Mouse (Mus musculus) heart, adult 11 months (tissue): ENCODE results near the gene Card14.

Source experiments
- DNase-seq: peaks from one replicate; pipeline ENCODE4 v3.0.0; 2022

Gene Card14

GRCm38 (mm10) chr11:119304904-119305712, 2.5 kb upstream of the Card14 start:
- no peak for DNase-seq

- DNase-seq = peak; percentile 87
These were observed 558 bp upstream of the Card14 start for GRCm38 (mm10) chr11:119306762-119307657.

GRCm38 (mm10) chr11:119307916-119308315, 348 bp downstream of the Card14 start:
- no peak for DNase-seq

- DNase-seq = no peak
These were observed 3.1 kb downstream of the Card14 start for GRCm38 (mm10) chr11:119310621-119311020.

GRCm38 (mm10) chr11:119314252-119314936, 6.8 kb downstream of the Card14 start:
- no peak for DNase-seq

GRCm38 (mm10) chr11:119316720-119317119, 9.2 kb downstream of the Card14 start:
- peak; percentile 97 for DNase-seq

- no peak for DNase-seq
These were observed 15.0 kb downstream of the Card14 start for GRCm38 (mm10) chr11:119322521-119322920.

- DNase-seq = no peak
These were observed 17.5 kb downstream of the Card14 start for GRCm38 (mm10) chr11:119325068-119325467.

GRCm38 (mm10) chr11:119330592-119330991, 23.0 kb downstream of the Card14 start:
- DNase-seq = no peak

- no peak for DNase-seq
These were observed 24.4 kb downstream of the Card14 start for GRCm38 (mm10) chr11:119331970-119332369.

GRCm38 (mm10) chr11:119338271-119339059, 30.9 kb downstream of the Card14 start:
- no peak for DNase-seq

GRCm38 (mm10) chr11:119339179-119339578, 31.6 kb downstream of the Card14 start:
- DNase-seq = no peak

- no peak for DNase-seq
These were observed 32.1 kb downstream of the Card14 start for GRCm38 (mm10) chr11:119339637-119340036.

GRCm38 (mm10) chr11:119344178-119344577, 36.6 kb downstream of the Card14 start:
- peak; percentile 95 for DNase-seq

GRCm38 (mm10) chr11:119344865-119345264, 37.3 kb downstream of the Card14 start:
- no peak for DNase-seq

GRCm38 (mm10) chr11:119347125-119347524, 39.6 kb downstream of the Card14 start:
- no peak for DNase-seq

- DNase-seq = no peak
These were observed 44.5 kb downstream of the Card14 start for GRCm38 (mm10) chr11:119352113-119352512.

- DNase-seq = no peak
These were observed 46.4 kb downstream of the Card14 start for GRCm38 (mm10) chr11:119353946-119354345.

GRCm38 (mm10) chr11:119354798-119355442, 47.4 kb downstream of the Card14 start:
- DNase-seq = peak; percentile 97

GRCm38 (mm10) chr11:119355443-119356385, 48.1 kb downstream of the Card14 start, which contains the start of the genes Sgsh and Slc26a11:
Sgsh (minus strand) TSS chr11:119355536.
Slc26a11 (plus strand) TSS chr11:119355557.
- DNase-seq = peak; percentile 99
